Comparison of ENCODE assay signal across 7 mouse cellular contexts in genomic region chr4:119539031-119539824, GRCm38 (mm10). TPM values are rescaled to one million over a fixed set of nuclear protein-coding genes. Genes with fewer than 3 reads are reported as not detected.
A peak's percentile ranks its signal among the peaks of the same experiment; 100 is the strongest.
DNase-seq lines count a peak whose midpoint lies in the region; ATAC-seq lines count a peak whose summit lies in the region.

Gene Frg2f1, minus strand, starts transcription at chr4:119539529.

- no peaks in the 10 kb centered on the region for H3K27me3 ChIP-seq in embryonic facial prominence, embryonic 12.5 days
- no peaks in the 10 kb centered on the region for H3K27me3 ChIP-seq in limb, embryonic 11.5 days (ENCODE audit: control insufficient read depth, insufficient read depth, low read length)
- no peaks in the 10 kb centered on the region for H3K27me3 ChIP-seq in midbrain, embryonic 14.5 days (ENCODE audit: control insufficient read depth, insufficient read depth, low read length)

- H3K4me1 ChIP-seq in embryonic facial prominence, embryonic 12.5 days = peaks cover 12% of the 10 kb centered on the region; the same call in 1 of the 2 replicates
- H3K4me1 ChIP-seq in limb, embryonic 11.5 days (ENCODE audit: control insufficient read depth, insufficient read depth, low read length) = 0 out of 2 replicates have a peak, but pooled peaks cover 3% of the 10 kb centered on the region
- H3K4me1 ChIP-seq in midbrain, embryonic 14.5 days (ENCODE audit: control insufficient read depth, insufficient read depth, low read length) = peaks cover 20% of the 10 kb centered on the region; the same call in 1 of the 2 replicates

- peak; percentile 96 for DNase-seq in adrenal gland, postnatal 25 days
- peak; percentile 99 for DNase-seq in heart, adult 11 months
- DNase-seq in kidney, adult 18-20 months = peak; percentile 97
- peak; percentile 95 for DNase-seq in limb, embryonic 11.5 days (ENCODE audit: low spot score)
- peak; percentile 97 for DNase-seq in midbrain, embryonic 14.5 days
- peak; percentile 84 to 92 for DNase-seq in spleen, adult 18-20 months

- H3K36me3 ChIP-seq in embryonic facial prominence, embryonic 12.5 days = no peaks in the 10 kb centered on the region
- H3K36me3 ChIP-seq in limb, embryonic 11.5 days (ENCODE audit: control insufficient read depth, insufficient read depth, low read length) = no peaks in the 10 kb centered on the region
- H3K36me3 ChIP-seq in midbrain, embryonic 14.5 days (ENCODE audit: control insufficient read depth, insufficient read depth, low read length) = no peaks in the 10 kb centered on the region

- peak within 1 kb of the TSS; percentile 72 for H3K4me2 ChIP-seq in embryonic facial prominence, embryonic 12.5 days (replicated peaks)
- H3K4me2 ChIP-seq in limb, embryonic 11.5 days (ENCODE audit: low read depth, severe bottlenecking) = peak within 1 kb of the TSS; percentile 69
- peak within 1 kb of the TSS; percentile 69 for H3K4me2 ChIP-seq in midbrain, embryonic 14.5 days (ENCODE audit: low read length)

- under 1% methylated on average over 85 of the region's 85 CpGs for WGBS in embryonic facial prominence, embryonic 12.5 days
- WGBS in limb, embryonic 11.5 days = 1% methylated on average over 51 of the region's 85 CpGs
- under 1% methylated on average over 79 of the region's 85 CpGs for WGBS in midbrain, embryonic 14.5 days

- peak; percentile 92 for ATAC-seq in embryonic facial prominence, embryonic 12.5 days (ENCODE audit: insufficient number of reproducible peaks, insufficient read depth, low FRiP score, low TSS enrichment)
- peak; percentile 86 for ATAC-seq in limb, embryonic 11.5 days (ENCODE audit: insufficient number of reproducible peaks, low FRiP score, low TSS enrichment, low read depth)
- ATAC-seq in midbrain, embryonic 14.5 days (ENCODE audit: low FRiP score, low TSS enrichment) = peak; percentile 96

- peak within 1 kb of the TSS; percentile 96 for H3K4me3 ChIP-seq in embryonic facial prominence, embryonic 12.5 days
- H3K4me3 ChIP-seq in limb, embryonic 11.5 days (ENCODE audit: low read depth, low read length) = peak within 1 kb of the TSS; percentile 95
- H3K4me3 ChIP-seq in midbrain, embryonic 14.5 days (replicated peaks; ENCODE audit: low read depth, low read length) = peak within 1 kb of the TSS; percentile 92

- peak within 1 kb of the TSS; percentile 91 for H3K9ac ChIP-seq in embryonic facial prominence, embryonic 12.5 days
- peak within 1 kb of the TSS; percentile 96 for H3K9ac ChIP-seq in limb, embryonic 11.5 days (ENCODE audit: low read length)
- H3K9ac ChIP-seq in midbrain, embryonic 14.5 days (replicated peaks; ENCODE audit: low read length) = peak within 1 kb of the TSS; percentile 93

- H3K27ac ChIP-seq in embryonic facial prominence, embryonic 12.5 days = peak within 1 kb of the TSS; percentile 97
- H3K27ac ChIP-seq in limb, embryonic 11.5 days (replicated peaks; ENCODE audit: low read depth, low read length) = peak within 1 kb of the TSS; percentile 97
- H3K27ac ChIP-seq in midbrain, embryonic 14.5 days (replicated peaks; ENCODE audit: low read depth, low read length) = peak within 1 kb of the TSS; percentile 97

- H3K9me3 ChIP-seq in embryonic facial prominence, embryonic 12.5 days = no peaks in the 10 kb centered on the region
- H3K9me3 ChIP-seq in limb, embryonic 11.5 days (ENCODE audit: control insufficient read depth, low read length) = no peaks in the 10 kb centered on the region
- no peaks in the 10 kb centered on the region for H3K9me3 ChIP-seq in midbrain, embryonic 14.5 days (ENCODE audit: control insufficient read depth, low read length)

RNA-seq across cellular contexts. Expression of gene Frg2f1, which starts in this region (rescaled TPM):
- total RNA-seq in adrenal gland, postnatal 25 days (2021) = 11.0 and 14.2 TPM in 2 replicates
- polyA plus RNA-seq in embryonic facial prominence, embryonic 12.5 days (2016; fragmentation: Nextera tagmentation; extraction: Ambion mirVana) = 4.0 and 6.1 TPM in 2 replicates
- 2.3 and 3.4 TPM in 2 replicates for polyA plus RNA-seq in limb, embryonic 11.5 days (2014; fragmentation: Nextera tagmentation; extraction: Ambion mirVana)
- polyA plus RNA-seq in midbrain, embryonic 14.5 days (2014; fragmentation: Nextera tagmentation; extraction: Ambion mirVana) = 8.6 and 9.5 TPM in 2 replicates

Comparison
In these comparisons a context has a peak if more than half of its experiments do, and no peak if none do; other contexts are left out.
1. Peak in every context shown above with its lines: DNase-seq, ATAC-seq, H3K4me3 ChIP-seq and H3K27ac ChIP-seq.